Comparison of ENCODE assay signal across 35 mouse cellular contexts in the genomic region with DNA sequence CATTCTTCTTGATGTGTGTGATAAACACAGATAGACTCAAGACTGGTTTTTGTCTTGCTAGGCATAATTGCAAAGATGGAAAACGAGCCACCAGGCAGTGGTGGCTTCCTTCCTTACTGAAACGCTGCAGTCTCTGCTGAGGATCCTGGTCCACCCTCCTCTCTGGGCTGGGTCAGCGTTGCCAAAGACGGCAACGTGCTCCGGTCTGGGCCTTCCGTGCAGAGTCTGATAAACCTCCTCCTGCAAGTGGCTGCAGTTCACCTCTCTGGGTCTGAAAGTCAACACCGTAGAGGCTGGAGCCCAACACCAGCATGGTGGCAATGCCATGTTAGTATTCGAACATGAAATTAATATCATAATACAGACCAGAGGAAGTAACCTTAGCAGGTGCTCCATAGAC.
"Had no signal": no experiment of that assay in that cellular context is flagged by ENCODE, and none has a peak within 500 bp of the region (broad histone marks: within the 10 kb centered on the region; RNA-seq: fewer than 3 reads in every experiment).

No protein-coding gene starts in this region.

- H3K9ac ChIP-seq: heart, embryonic 12.5 days; heart, embryonic 13.5 days; heart, embryonic 15.5 days; hindbrain, embryonic 12.5 days; hindbrain, embryonic 13.5 days; hindbrain, embryonic 14.5 days; hindbrain, embryonic 15.5 days; intestine, embryonic 15.5 days; kidney, embryonic 15.5 days had no signal

- H3K9me3 ChIP-seq: heart, embryonic 10.5 days; heart, embryonic 12.5 days; heart, embryonic 13.5 days; heart, embryonic 15.5 days; hindbrain, embryonic 10.5 days; hindbrain, embryonic 12.5 days; hindbrain, embryonic 13.5 days; hindbrain, embryonic 15.5 days; intestine, embryonic 15.5 days; kidney, embryonic 15.5 days had no signal

- H3K27ac ChIP-seq: heart, embryonic 10.5 days; heart, embryonic 13.5 days; heart, embryonic 15.5 days; hindbrain, embryonic 10.5 days; hindbrain, embryonic 12.5 days; hindbrain, embryonic 13.5 days; hindbrain, embryonic 14.5 days; hindbrain, embryonic 15.5 days; hindbrain, postnatal 0 days; intestine, embryonic 15.5 days; kidney, embryonic 15.5 days; kidney, postnatal 0 days; layer of hippocampus, adult 2 months had no signal

- H3K4me1 ChIP-seq: heart, embryonic 10.5 days; heart, embryonic 12.5 days; heart, embryonic 13.5 days; heart, embryonic 15.5 days; hindbrain, embryonic 10.5 days; hindbrain, embryonic 12.5 days; hindbrain, embryonic 13.5 days; intestine, embryonic 15.5 days; kidney, embryonic 15.5 days had no signal

- H3K27me3 ChIP-seq: heart, embryonic 12.5 days; heart, embryonic 13.5 days; heart, embryonic 15.5 days; hindbrain, embryonic 12.5 days; hindbrain, embryonic 13.5 days; hindbrain, embryonic 15.5 days; intestine, embryonic 15.5 days; kidney, embryonic 15.5 days had no signal

- H3K4me3 ChIP-seq: heart, embryonic 10.5 days; heart, embryonic 12.5 days; heart, embryonic 13.5 days; heart, embryonic 15.5 days; hindbrain, embryonic 10.5 days; hindbrain, embryonic 12.5 days; hindbrain, embryonic 13.5 days; hindbrain, embryonic 15.5 days; intestine, embryonic 15.5 days; kidney, embryonic 15.5 days; layer of hippocampus, adult 2 months had no signal

- H3K4me2 ChIP-seq: heart, embryonic 11.5 days; heart, embryonic 12.5 days; heart, embryonic 13.5 days; heart, embryonic 15.5 days; hindbrain, embryonic 12.5 days; hindbrain, embryonic 13.5 days; hindbrain, embryonic 14.5 days; hindbrain, embryonic 15.5 days; intestine, embryonic 15.5 days; kidney, embryonic 15.5 days had no signal

- DNase-seq: heart, postnatal 10 days; heart, postnatal 14 days; heart, postnatal 36 days; heart, postnatal 4 days; kidney, adult 11 months; kidney, adult 18-20 months; kidney, adult 2 months; kidney, adult 8-10 months; kidney, adult 9 months; kidney, postnatal 10 days; kidney, postnatal 14 days; kidney, postnatal 25 days; kidney, postnatal 36 days; kidney, postnatal 4 days; layer of hippocampus, adult 9-11 months; layer of hippocampus, postnatal 36 days had no signal

- ATAC-seq: hindbrain, embryonic 16.5 days; hindbrain, postnatal 0 days; inflammation-experienced regulatory T-cells, adult 6 months; intestine, embryonic 15.5 days; intestine, embryonic 16.5 days; intestine, postnatal 0 days had no signal
